Mouse (Mus musculus) T-helper 2 cell (primary cell): Measurements from ENCODE around the gene Clec12a.

Experiments used
- in situ Hi-C: fragments of 300-600 bp; cut with MboI, MseI; formaldehyde crosslinking; loops from one replicate; pipeline ENCODE4 v1.15.1; 2025; ENCODE audit warnings: high pct_unique_total_duplicates

The Clec12a gene

DNA sequence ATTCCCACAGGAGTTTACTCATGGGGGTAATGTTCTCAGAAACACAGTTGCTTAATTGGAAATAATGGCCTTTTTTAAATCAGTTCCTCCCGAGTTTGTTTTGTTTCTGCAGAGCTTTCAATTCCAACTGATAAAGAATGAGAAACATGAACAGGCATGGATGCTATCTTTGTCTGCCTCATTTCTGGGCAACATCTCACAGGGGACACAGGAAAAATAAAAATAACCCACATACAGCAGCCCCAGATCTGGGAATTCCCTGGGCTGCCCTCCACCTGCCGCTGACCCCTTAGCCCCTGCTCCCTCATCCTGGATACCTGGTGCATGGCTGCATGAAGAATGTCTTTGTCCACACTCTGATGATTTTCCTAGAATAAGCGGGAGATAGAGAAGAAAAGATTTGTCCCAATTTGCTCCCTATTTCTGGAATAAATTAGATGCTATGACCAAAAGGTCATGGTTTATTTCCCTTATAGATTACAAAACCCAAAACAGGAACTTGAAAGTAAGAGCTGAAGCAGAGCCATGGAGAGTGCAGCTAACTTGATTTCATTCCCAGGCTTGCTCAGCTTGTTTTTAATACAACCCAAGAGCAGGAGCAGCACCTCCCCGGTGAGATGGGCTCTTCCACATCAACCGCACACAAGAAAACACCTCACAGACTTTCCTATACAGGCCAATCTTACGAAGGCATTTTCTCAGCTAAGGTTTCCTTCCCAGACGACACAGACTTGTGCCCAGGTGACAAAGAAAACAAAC lies 27.1 kb downstream of the Clec12a start:
- in situ Hi-C loops = loop anchor here (25.0 kb wide), 1 partner anchor 507 kb away; no protein-coding TSS in a partner anchor

DNA sequence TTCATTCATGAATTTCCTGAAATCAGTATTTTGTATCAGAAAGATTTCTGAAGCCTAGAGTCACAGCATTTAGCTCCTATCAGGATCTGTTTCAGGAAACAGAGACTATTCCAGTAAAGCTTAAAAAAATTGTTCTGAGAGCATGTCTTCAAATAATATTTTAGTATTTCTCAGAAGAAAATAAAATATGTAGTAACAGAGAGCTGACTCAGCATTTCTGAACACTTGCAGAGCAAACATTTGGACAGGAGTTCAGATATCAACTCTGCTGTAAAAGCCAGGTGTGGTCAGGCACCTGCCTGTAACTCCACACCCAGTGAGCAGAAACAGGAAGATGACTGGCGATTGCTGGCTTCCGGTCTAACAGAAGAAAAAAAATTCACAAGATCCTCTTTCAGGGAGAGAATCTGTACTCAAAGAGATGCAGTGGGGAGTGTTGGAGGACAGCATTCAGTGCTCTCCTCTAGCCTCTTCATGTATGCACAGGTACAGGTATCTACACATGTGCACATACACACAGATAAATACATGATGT lies 32.5 kb downstream of the Clec12a start:
- in situ Hi-C loops = loop anchor here (25.0 kb wide), 1 partner anchor 513 kb away; no protein-coding TSS in a partner anchor

DNA sequence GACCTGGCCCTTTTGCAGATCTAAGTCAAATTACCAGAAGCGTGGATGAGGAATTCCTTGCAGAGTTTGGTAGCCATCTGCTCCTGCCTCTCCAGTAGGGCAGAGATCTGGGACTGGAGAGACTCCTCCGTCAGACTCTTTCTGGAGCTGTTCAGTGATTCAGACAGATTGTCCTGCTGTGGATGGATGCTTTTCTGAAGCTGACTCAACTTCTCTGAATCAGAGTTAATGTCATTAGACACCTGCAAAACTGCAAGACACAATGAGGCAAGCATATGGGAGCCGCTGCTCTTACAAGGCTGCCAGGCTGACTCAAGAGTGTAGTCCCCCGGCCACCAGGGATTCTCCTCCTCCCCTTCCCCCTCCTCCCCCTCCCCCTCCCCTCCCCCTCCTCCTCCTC lies 38.0 kb downstream of the Clec12a start:
- in situ Hi-C loops = loop anchor here (10.0 kb wide), 1 partner anchor 134 kb away; the partner anchor contains the start of gene Tmem52b

DNA sequence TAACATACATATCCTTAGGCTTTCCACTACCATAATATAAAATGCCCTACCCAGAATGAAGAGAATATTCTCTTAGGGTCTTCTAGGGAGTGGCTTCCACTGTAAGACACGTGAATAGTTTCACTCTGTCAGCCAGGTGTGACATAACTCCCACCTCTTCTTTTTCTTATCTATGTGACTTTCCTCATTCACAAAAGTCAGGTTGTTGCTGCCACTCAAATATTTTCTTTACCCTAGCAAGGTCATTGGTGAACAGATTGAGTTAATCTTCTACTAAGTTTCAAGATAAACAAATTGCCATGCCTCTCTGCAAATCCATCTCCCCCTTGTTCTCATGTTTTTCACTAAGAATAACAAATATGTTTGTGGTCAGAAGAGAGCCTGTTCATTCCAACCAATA lies 39.2 kb downstream of the Clec12a start:
- in situ Hi-C loops = loop anchor here (10.0 kb wide), 1 partner anchor 133 kb away; the partner anchor contains the start of gene Tmem52b

DNA sequence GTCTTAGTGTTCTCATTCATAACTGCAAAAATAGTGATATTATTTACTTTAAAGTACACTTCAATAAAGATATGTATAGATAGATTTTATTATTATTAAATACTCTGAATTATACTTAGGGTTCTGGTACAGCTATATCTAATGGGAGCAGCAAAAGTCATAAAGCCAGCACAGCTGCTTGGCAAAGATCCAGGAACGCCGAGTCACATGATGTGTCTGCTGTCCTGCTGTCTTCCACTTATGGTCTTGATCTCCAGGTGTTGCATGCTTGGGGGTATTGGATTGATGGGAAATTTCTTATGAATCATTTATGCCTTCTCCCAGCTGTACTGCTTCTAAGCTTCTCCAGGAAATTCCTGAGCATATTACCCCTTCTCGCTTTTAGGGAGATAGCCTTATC lies 41.0 kb downstream of the Clec12a start:
- in situ Hi-C loops = loop anchor here (10.0 kb wide), 1 partner anchor 131 kb away; the partner anchor contains the start of gene Tmem52b

DNA sequence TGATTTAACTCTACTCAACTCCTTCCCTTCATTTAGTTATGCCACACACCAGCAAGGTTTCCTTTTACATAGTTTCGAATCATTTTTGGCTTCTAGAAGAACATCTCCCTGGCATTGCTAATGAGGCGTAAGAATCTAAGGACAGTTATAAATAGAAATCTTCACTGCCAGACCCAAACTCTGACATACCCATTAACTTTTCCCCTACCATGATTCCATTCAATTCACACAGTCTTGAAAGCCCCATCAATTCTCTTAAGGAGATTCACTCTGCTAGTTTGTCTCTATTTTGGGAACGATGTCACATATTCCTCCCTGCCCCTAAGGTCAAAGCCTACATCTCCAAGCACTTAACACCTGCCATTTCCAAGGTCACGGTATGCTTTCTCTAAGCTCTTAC lies 42.5 kb downstream of the Clec12a start:
- in situ Hi-C loops = loop anchor here (10.0 kb wide), 1 partner anchor 130 kb away; the partner anchor contains the start of gene Tmem52b

DNA sequence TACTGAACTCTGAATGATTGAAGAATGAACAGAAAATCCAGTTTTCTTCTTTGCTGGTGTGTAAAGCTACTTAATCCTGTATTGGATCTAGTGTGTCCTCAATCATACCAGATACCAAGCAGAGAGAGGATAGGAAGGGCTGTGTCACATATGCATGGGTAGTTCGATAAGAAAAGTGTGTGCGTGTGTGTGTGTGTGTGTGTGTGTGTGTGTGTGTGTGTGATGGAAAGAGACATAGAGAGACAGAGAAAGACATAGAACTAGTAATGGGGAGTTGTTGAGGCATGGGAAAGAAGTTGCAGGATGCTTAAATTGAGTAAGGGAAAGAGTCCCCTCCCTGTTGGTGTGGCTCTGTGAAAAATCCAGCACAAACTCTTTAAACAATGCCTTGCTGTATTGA lies 43.3 kb downstream of the Clec12a start, which contains the start of gene Clec12b:
Gene Clec12b, minus strand, starts transcription at position 101 of the 400 bp plus-strand sequence.
- in situ Hi-C loops = loop anchor here (10.0 kb wide), 1 partner anchor 129 kb away; the partner anchor contains the start of gene Tmem52b

DNA sequence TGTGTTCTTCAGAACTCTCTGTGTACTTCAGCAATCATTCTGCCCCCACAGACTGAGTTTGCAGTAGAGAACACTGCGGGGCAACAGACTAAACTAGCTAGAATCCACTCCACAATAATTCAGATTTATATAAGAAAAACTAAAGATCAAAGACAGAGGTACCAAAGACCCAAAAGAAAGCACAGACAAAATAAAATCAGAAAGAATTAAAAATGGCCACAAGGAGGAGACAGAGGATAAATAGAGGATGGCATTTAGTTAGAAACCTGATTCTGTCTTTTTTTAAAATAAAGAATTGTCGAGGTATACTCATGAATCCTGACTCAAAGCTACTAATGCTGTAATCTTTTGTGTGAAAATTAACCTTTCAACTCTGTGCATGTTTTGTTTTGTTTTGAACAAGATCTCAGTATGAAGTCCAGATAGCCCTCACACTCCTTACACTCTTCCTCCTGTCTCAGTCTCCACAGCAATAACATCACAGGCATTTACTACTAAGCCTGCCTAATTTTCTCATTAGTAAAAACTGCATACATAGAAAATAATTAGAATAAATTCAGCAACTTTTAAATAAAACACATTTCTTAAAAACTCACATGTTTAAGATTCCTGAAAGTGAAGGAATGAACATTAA lies 50.7 kb downstream of the Clec12a start:
- in situ Hi-C loops = no loop called here

DNA sequence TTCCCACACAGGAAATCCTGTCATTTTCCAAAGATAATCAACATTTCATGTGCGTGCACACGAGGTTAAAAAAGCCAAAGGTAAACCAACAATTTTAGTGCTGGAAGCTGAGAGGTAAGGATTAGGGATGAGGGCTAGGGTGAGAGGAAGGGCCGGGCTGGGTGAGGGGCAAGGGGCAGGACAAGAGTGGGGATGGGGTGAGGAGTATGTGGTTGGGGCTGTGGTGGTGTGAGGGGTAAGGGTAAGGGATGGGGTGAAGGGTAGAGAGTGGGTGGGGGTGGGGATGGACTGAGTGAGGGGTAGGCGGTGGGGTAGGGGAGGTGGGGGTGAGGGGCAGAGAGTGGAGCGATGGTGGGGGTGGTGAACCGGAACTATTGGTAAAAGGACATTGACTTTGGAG lies 51.2 kb downstream of the Clec12a start:
- in situ Hi-C loops = no loop called here

DNA sequence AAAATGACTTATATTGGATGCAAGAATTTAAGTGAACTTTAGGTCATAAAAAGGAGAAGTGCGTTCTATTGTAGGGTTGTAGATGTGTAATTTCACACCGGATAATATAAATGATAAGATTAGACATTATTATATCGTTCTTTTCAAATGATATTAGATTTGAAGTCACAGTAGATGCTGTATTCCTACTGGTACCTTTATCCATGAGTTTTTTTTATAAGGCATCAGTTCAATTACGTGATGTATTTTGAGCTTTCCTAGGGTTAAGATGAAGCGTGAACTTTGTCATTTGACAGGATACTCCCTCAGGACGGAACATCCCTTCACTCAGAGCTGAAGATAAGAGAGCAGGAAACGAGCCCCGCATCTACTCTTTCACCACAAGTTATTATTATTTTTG lies 54.5 kb downstream of the Clec12a start, which contains the start of gene Clec1b:
Gene Clec1b, plus strand, starts transcription at position 301 of the 400 bp plus-strand sequence.
- in situ Hi-C loops = no loop called here

DNA sequence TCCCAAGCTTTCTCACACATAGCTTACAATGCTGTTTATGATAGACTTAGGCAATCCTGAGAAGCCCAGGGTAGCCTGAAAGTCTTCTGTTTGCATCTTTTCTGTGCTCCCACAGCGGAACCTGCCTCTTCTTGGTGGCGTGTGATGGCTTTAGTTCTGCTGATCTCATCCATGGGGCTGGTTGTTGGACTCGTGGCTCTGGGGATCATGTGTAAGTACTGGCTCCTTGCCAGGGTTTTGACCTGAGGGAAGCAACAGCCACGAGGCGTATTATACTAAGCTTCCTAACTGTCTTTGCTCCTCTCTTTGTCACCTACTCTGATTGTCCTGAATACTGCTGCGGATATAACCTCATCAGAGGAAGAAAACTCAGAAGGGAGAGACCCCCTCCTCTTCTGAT lies 57.5 kb downstream of the Clec12a start:
- in situ Hi-C loops = no loop called here

DNA sequence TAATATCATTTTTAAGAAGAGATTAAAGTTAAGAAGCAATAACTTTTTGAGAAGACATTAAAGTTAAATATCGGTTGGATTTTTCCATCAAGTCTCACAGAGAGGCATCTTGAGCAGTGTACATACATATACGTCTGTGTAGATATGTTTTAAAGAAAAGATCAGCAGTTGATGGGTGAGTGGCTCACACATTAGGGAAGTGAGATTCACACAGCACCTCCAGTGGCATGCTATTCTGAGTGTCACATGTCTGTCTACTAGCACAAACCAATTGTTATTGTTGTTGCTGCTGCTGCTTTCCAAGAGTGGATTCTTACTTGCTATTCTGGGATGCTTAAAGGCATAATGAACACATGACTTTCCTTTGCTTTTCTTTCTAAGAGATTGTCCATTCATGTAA lies 59.9 kb downstream of the Clec12a start:
- in situ Hi-C loops = no loop called here

DNA sequence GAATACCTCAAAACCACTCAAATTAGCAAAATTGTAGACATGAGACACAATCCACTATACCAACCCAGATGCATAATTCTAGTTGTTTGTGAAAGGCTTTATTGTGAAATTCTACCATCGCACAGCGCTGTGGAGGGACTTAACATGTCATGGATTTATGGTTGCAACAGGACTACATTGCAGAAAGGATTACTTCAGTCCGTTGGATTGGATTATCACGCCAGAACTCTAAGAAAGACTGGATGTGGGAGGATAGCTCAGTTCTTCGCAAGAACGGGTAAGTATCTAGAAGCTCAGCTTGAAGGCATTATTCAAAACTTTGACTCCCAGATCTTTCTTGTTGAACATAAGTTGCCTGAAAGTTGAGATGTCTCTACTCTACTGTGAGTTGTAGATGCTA lies 60.9 kb downstream of the Clec12a start:
- in situ Hi-C loops = no loop called here

DNA sequence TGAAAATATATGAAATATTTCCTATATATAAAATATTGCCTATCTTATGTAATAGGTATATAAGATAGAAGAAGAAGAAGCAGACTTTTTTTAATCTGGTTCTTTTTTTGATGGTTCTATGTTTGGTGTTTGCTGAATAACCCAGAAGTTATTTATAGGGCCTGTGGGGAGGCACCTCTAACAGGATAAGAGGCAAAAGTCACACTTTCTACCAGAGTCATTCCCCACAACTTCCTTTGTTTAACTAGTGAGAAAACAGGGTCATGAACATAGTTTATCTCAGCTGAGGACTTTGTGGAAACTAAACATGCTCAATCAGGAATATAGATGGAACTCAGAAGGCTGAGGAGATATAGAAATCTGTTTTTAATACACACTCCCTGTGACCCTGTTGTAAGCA lies 63.5 kb downstream of the Clec12a start:
- in situ Hi-C loops = no loop called here

DNA sequence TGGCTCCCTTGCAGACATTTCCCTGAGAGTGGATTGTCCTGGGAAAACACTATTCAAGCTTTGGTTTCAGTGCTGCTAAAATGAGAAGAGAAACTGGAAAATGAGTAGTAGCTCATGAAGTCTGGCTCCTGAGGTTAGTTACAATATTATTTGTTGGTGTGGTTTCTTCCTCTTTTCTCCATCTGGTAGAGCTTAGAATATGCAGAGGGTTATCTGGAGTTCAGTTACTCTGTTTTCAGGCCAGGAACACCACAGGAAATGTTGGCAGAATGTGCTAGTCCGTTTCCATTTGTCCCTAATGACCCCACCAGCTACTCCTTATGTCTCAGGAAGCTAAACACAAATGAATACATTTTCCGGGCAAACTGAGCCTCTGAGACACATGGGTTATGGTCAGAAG lies 64.8 kb downstream of the Clec12a start:
- in situ Hi-C loops = no loop called here

DNA sequence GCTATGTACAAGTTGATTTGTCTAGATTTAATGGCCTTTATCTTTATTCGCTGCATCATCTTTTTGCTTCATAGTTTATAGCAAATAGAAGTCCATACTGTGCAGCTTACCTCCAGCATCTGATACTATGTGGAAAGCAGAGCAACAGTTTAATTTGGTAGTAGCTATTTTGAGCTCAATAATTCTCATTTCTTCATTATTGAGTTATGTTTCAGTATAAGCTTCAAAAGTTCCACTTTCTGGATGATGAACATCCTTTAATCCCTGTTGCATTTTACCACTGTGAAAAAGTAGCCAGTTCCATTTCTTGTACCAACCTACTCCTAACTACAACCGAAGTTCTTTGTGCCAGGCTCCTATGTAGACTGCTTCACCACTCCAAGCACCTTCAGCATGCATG lies 66.1 kb downstream of the Clec12a start, which contains the start of gene Clec9a:
Gene Clec9a, plus strand, starts transcription at position 301 of the 400 bp plus-strand sequence.
- in situ Hi-C loops = no loop called here

DNA sequence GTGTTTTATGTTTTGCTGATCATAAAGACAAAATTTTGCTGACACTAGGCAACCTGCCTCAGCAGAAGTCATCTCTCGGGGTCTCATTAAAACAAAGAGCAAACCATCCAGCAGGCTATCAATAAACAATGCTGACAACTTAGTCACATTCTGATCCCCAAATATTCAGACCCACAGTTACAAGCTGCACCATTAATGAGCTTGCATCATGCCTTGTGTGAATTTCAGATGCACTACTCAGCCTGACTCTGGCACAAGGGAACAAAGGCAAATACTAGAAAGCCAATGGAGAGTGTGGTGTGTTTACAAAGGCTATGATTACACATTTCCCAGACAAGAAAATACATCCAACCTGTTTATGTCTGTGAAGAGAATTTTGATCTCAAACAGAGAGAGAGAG lies 71.7 kb downstream of the Clec12a start:
- in situ Hi-C loops = no loop called here
